Mouse (Mus musculus) lung, postnatal 0 days (tissue): ENCODE measurements at regions not wholly inside any gene's neighbourhood (a gene's known extent, or its start where the extent isn't known, plus 50 kb on each side); places are given as distances from the start of the nearest gene placed in this dataset.
A peak's percentile ranks its signal among the peaks of the same experiment; 100 is the strongest.

Source experiments
- ATAC-seq: fragments of 200-750 bp; cut with Nextera tagmentation; 2 replicates; pipeline ENCODE4 v1.8.0; 2017; ENCODE audit warnings: moderate library complexity
- DNase-seq: peaks from one replicate; pipeline ENCODE4 v3.0.0-alpha.2; 2016; ENCODE audit warnings: low spot score
- H3K27ac ChIP-seq: fragments of 300-500 bp; sonication (generic); 2 replicates; pipeline ENCODE4 v1.5.1; 2014; ENCODE audit warnings: antibody characterized with exemption, mild to moderate bottlenecking, low read length, mixed read lengths
- H3K27me3 ChIP-seq: fragments of 300-500 bp; sonication (generic); replicated peaks from 2 replicates; pipeline ENCODE4 v1.6.1; 2014; ENCODE audit warnings: low read length, mixed read lengths; ENCODE audit not compliant: insufficient read depth
- H3K36me3 ChIP-seq: fragments of 300-500 bp; sonication (generic); 2 replicates; pipeline ENCODE4 v1.6.1; 2014; ENCODE audit warnings: low read length, mixed read lengths; ENCODE audit not compliant: insufficient read depth
- H3K4me1 ChIP-seq: fragments of 300-500 bp; sonication (generic); 2 replicates; pipeline ENCODE4 v1.6.1; 2014; ENCODE audit warnings: antibody characterized with exemption, low read depth, low read length, mixed read lengths; ENCODE audit not compliant: insufficient read depth
- H3K4me2 ChIP-seq: fragments of 300-500 bp; sonication (generic); replicated peaks from 2 replicates; pipeline ENCODE4 v1.6.1; 2014; ENCODE audit warnings: low read depth, mild to moderate bottlenecking, low read length, moderate library complexity, mixed read lengths
- H3K4me3 ChIP-seq: fragments of 300-500 bp; sonication (generic); 2 replicates; pipeline ENCODE4 v1.5.1; 2014; ENCODE audit warnings: low read depth, low read length
- H3K9ac ChIP-seq: fragments of 300-500 bp; sonication (generic); replicated peaks from 2 replicates; pipeline ENCODE4 v1.6.1; 2014; ENCODE audit warnings: low read depth, mild to moderate bottlenecking
- H3K9me3 ChIP-seq: fragments of 300-500 bp; sonication (generic); 2 replicates; pipeline ENCODE4 v1.6.1; 2016; ENCODE audit warnings: low read length, mixed read lengths
- CTCF ChIP-seq: IDR thresholded peaks from 2 replicates; pipeline ENCODE4 v1.5.1; 2016; ENCODE audit warnings: antibody characterized with exemption, mild to moderate bottlenecking
- EP300 ChIP-seq: IDR thresholded peaks from 2 replicates; pipeline ENCODE4 v1.6.1; 2016; ENCODE audit warnings: antibody characterized with exemption, mild to moderate bottlenecking, control low read depth
- WGBS: fragments of 180-500 bp; shearing (Covaris S2); extraction: QIAGEN DNeasy Blood & Tissue Kit; methylation state at CpG from one replicate; pipeline ENCODE4 v1.1.7; 2014; 5-methylcytosine and 5-hydroxymethylcytosine counted together

DNA sequence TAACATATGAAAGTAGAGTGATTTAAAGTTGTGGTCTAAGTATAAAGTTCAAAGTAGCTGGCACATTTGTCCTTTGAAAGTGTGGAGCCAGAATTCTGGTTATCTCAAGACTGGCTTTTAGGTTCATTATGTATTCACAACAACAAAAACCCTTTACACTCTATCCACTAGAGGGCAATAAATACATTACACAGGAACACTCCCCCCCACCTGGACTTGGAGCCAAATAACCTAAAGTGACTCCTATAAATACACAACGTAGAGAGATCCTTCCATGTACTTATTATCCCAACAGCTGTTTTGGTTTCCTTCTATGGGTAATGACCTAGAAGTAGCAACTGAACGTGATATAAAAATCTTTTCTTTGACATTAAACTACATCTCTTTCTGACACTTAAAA is 1235.8 kb downstream of the Pcdh19 start:
- H3K36me3 ChIP-seq, result no peaks in the 10 kb centered on the region
- DNase-seq (peak; percentile 7), ATAC-seq (no peak)
- H3K27me3 ChIP-seq, result no peaks in the 10 kb centered on the region
- no peaks in the 10 kb centered on the region for H3K9me3 ChIP-seq
- no peak overlapping the region for H3K4me2 ChIP-seq
- no peak overlapping the region for H3K27ac ChIP-seq
- H3K9ac ChIP-seq, result no peak overlapping the region
- WGBS, result 38% methylated on average over 2 of the region's 2 CpGs
- H3K4me1 ChIP-seq, result no peaks in the 10 kb centered on the region
- H3K4me3 ChIP-seq, result no peak overlapping the region
- TF ChIP-seq EP300 (no peak), CTCF (peak; percentile 22; the same call in 1 of the 2 replicates)
